Mouse (Mus musculus): ENCODE results near the gene Olfr873.
"Not testable (repeated sequence)": the region's sequence is repeated elsewhere in the genome, so short reads cannot be mapped to it uniquely, and the experiment has no call there.

Olfr873 gene

DNA sequence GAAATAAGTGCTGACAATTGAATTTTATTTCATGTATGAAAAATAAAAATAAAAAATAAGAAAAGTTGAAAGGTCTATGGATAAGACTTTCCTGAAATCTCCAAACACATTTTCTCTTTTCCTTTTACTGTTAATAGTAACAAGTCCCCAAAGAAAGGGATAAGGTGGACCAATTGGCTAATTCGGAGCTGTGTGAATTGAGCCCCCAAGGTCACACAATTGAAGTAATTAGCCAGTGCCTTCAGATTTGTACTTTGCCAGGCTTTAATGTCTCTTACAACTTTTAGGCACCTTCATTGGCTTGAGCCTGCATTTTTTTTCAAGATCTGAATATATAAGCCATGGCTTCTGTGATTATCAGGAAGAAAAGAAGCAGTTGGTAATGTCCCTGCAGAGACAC lies at the start of gene Olfr873:
TSS of gene Olfr873 (plus strand) at position 301 of the 400 bp plus-strand sequence.
- DNase-seq (ENCODE audit: low spot score), result no peak

GRCm38 (mm10) chr9:20282051-20282450 lies 16.3 kb upstream of the Olfr873 start, which contains the start of gene Olfr39:
TSS of gene Olfr39 (plus strand) at chr9:20282351.
- DNase-seq (ENCODE audit: low spot score), result no peak

- not testable (repeated sequence) for DNase-seq (ENCODE audit: low spot score)
Observed at GRCm38 (mm10) chr9:20295562-20295961, 2.8 kb upstream of the Olfr873 start.

DNA sequence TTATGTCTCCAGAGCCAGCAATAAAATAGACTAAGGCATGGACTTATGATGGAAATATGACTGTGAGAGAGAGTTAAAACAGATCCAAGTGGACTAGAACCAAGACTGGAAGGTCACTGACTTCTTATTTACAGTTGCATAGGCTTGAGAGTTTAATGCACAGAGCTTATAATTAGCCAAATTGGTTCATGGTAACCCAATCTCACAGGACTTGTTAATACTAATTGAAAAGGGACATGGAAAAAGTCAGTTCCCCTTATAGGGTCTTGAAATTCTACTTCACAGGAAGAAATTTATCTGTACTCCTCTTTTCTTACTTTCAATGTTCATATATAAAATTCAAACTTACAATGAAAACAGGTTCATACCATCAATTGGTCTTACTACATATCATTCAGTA lies 37.7 kb downstream of the Olfr873 start, which contains the start of gene Olfr18:
TSS of gene Olfr18 (minus strand) at position 101 of the 400 bp plus-strand sequence.
- DNase-seq (ENCODE audit: low spot score), result no peak

- no peak for DNase-seq (ENCODE audit: low spot score)
Observed at GRCm38 (mm10) chr9:20348501-20348900, 50.2 kb downstream of the Olfr873 start.
